Mouse (Mus musculus): Measurements from ENCODE around the gene Hic2.
"Not testable (repeated sequence)": the region's sequence is repeated elsewhere in the genome, so short reads cannot be mapped to it uniquely, and the experiment has no call there.

Gene Hic2

GRCm38 (mm10) chr16:17232794-17233701 lies at the start of gene Hic2:
Hic2 (plus strand) TSS chr16:17233572.
- DNase-seq (ENCODE audit: extremely low read depth, insufficient read length, low spot score), result peak; percentile 88

GRCm38 (mm10) chr16:17185475-17185874 lies 47.9 kb upstream of the Hic2 start:
- DNase-seq (ENCODE audit: extremely low read depth, insufficient read length, low spot score), result no peak

DNA sequence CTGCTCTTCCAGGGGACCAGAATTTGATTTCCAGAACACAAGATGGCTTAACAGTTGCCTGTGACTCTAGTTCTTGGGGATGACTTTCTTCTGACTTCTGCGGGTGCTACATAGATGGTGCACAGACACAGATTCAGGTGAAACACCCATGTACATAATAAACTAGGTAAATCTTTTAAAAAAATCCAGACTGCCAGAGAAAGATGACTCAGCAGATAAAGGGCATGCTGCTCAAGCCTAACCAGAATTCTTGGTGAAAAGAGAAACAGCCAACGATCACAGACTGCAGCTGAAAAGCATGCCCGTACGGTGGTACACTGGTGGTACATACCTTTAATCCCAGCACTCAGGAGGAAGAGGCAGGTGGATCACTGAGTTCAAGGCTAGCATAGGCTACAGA lies 39.5 kb upstream of the Hic2 start:
- no peak for DNase-seq (ENCODE audit: extremely low read depth, insufficient read length, low spot score)

DNA sequence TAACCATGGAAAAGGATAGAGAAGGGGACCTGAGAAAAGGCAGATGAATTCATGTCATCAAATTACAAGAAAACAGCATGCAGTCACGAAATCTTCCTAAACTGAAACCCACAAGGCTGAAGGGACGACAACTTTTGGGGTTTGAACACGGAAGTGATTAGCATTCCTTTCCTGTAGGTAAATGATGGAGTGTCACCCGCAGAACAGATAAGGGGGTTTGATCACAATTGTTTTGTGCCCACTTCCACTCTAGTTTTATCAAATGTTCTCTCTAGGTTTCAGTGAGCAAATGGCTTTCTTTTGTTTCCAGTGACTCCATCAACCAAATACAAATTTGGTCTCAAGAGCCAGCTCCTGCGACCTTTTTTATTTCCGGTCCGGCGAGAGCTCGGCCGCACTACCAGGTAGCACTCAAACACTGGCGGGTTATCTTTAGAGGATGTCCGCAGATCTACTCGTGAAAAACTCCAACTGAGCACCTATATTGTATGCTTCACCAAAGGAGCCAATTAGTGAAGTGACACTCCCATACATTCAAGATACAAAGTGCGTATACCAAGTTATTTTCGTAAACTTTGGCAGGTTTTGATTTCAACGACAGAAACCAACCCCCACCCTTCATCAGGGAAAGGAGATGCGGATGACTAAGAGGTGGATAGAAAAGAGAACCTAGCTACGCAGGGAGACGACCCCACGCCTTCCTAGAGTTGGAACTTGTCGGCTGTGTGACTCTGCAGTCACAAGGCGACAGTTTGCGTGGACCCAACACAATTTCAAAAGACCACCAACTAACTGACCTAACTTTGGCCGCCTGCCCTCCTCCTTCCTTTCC lies 33.0 kb upstream of the Hic2 start:
- DNase-seq (ENCODE audit: extremely low read depth, insufficient read length, low spot score), result no peak

- peak; percentile 79 for DNase-seq (ENCODE audit: extremely low read depth, insufficient read length, low spot score)
Observed at GRCm38 (mm10) chr16:17200953-17201707, 32.2 kb upstream of the Hic2 start.

- DNase-seq (ENCODE audit: extremely low read depth, insufficient read length, low spot score), result no peak
Observed at GRCm38 (mm10) chr16:17201977-17202376, 31.4 kb upstream of the Hic2 start.

GRCm38 (mm10) chr16:17202549-17202948 lies 30.8 kb upstream of the Hic2 start, which contains the start of gene Ube2l3:
Ube2l3 (minus strand) TSS chr16:17202649.
- DNase-seq (ENCODE audit: extremely low read depth, insufficient read length, low spot score), result no peak

DNA sequence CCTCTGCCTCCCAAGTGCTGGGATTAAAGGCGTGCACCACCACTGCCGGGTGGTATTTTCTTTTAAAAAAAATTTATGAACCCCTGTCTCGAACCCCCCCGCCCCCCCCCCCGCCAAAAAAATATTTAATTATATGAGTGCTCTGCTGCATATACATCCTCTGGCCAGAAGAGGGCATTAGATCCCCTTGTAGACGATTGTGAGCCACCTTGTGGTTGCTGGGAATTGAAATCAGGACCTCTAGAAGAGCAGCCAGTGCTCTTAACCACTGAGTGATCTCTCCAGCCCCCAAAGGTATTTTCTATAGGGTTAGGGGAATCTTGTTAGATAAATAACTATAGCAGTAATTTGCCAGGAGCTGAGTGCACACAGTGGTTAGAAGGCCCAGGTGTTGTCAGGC lies 28.4 kb upstream of the Hic2 start:
- DNase-seq (ENCODE audit: extremely low read depth, insufficient read length, low spot score), result peak; percentile 39

- no peak for DNase-seq (ENCODE audit: extremely low read depth, insufficient read length, low spot score)
Observed at GRCm38 (mm10) chr16:17208389-17209361, 24.7 kb upstream of the Hic2 start, which contains the start of gene Rimbp3. Rimbp3 (plus strand) TSS chr16:17208603.

- DNase-seq (ENCODE audit: extremely low read depth, insufficient read length, low spot score), result no peak
Observed at GRCm38 (mm10) chr16:17209404-17209960, 23.9 kb upstream of the Hic2 start.

DNA sequence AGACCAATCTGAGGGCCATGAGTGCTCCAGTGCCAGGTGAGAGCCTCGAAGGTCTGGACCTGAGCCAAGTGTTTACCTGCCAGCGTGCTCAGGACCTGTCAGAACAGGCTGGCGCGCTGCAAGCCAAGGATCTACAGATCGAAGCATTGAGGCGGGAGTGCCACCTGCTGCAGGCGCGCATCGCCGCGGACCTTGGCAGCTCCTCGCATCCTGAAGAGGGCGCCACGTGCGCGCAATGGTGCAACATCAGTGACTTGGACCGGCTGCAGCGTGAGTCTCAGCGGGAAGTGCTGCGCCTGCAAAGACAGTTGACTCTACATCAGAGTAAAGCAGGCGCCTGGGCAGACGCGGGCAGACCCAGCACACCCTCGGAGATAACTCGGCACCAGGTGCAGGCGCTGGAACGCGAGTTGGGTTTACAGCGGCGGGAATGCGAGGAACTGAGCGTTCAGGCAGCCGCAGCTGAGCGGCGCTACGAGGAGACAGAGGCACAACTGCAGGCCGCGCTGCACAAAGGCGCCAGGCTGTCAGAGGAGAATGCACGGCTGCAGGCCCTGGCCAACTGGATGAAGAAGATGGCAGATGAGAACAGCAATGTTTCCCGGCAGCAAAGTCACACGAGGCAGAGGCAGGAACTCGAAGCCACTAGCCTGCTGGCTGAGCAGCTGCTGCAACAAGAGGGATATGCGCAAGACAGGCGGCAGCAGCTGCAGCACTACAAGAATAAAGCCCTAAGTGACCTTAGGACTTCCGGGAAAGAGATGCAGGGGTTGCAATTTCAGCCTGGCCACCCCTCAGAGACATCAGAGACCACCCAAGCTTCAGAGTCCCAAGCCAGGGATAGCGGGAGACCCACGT lies 23.2 kb upstream of the Hic2 start:
- no peak for DNase-seq (ENCODE audit: extremely low read depth, insufficient read length, low spot score)

GRCm38 (mm10) chr16:17216934-17217633 lies 16.3 kb upstream of the Hic2 start:
- no peak for DNase-seq (ENCODE audit: extremely low read depth, insufficient read length, low spot score)

- no peak for DNase-seq (ENCODE audit: extremely low read depth, insufficient read length, low spot score)
Observed at GRCm38 (mm10) chr16:17220127-17220733, 13.1 kb upstream of the Hic2 start.

DNA sequence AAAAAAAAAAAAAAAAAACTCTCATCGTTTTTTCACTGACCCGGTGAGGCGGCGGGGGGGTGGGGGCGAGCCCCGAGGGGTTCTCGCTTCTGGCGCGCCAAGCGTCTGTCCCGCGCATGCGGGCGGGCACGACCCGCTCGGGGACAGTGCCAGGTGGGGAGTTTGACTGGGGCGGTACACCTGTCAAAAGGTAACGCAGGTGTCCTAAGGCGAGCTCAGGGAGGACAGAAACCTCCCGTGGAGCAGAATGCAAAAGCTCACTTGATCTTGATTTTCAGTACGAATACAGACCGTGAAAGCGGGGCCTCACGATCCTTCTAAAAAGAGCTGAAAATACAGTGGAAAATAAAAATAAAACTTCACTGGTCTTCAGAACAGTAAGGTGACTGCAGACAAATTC lies 11.2 kb upstream of the Hic2 start:
- peak; percentile 28 for DNase-seq (ENCODE audit: extremely low read depth, insufficient read length, low spot score)

GRCm38 (mm10) chr16:17225584-17225983 lies 7.8 kb upstream of the Hic2 start:
- DNase-seq (ENCODE audit: extremely low read depth, insufficient read length, low spot score), result no peak

DNA sequence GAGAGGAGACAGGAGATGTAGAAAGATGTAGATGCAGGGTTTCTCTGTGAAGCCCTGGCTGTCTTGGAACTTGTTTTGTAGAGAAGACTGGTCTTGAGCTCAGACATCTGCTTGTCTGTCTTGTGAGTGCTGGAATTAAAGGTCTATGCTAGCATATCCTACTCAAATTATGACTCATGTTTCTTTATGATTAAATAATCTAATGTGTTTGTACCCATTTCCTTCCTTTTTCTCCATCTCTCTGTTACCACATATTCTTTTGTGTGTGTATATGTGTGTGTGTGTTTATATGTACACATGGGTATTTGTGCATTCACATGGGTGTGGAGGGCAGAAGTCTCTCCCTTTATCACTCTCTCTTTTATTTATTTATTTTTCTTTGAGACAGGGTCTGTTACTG lies 6.9 kb upstream of the Hic2 start:
- DNase-seq (ENCODE audit: extremely low read depth, insufficient read length, low spot score), result no peak

GRCm38 (mm10) chr16:17231523-17231922 lies 1.8 kb upstream of the Hic2 start:
- not testable (repeated sequence) for DNase-seq (ENCODE audit: extremely low read depth, insufficient read length, low spot score)
